Mouse (Mus musculus) MEL (cell line): ENCODE measurements around the gene D10Wsu102e.

ENCODE experiments used
- CTCF ChIP-seq, 3 experiments: IDR thresholded peaks in 2 of 3; conservative IDR thresholded peaks in 1 of 3; 2 replicates each; pipeline ENCODE4 v1.5.1; 2011 to 2012; ENCODE audit warnings: low read length in 3 of 3, low read depth in 2 of 3, mild to moderate bottlenecking in 2 of 3, improper control_type of control experiment in 1 of 3, inconsistent platforms in 1 of 3, mixed read lengths in 1 of 3, moderate library complexity in 1 of 3; ENCODE audit not compliant: control insufficient read depth in 1 of 3, insufficient read depth in 1 of 3, poor library complexity in 1 of 3, severe bottlenecking in 1 of 3
- GATA1 ChIP-seq: IDR thresholded peaks from 2 replicates; pipeline ENCODE4 v1.6.1; 2011; ENCODE audit warnings: low read depth, low read length, improper control_type of control experiment
- POLR2AphosphoS5 ChIP-seq: IDR thresholded peaks from 2 replicates; pipeline ENCODE4 v1.6.1; 2012; ENCODE audit warnings: low read depth, borderline replicate concordance, mild to moderate bottlenecking, inconsistent platforms, low read length, moderate library complexity, mixed read lengths

DNA sequence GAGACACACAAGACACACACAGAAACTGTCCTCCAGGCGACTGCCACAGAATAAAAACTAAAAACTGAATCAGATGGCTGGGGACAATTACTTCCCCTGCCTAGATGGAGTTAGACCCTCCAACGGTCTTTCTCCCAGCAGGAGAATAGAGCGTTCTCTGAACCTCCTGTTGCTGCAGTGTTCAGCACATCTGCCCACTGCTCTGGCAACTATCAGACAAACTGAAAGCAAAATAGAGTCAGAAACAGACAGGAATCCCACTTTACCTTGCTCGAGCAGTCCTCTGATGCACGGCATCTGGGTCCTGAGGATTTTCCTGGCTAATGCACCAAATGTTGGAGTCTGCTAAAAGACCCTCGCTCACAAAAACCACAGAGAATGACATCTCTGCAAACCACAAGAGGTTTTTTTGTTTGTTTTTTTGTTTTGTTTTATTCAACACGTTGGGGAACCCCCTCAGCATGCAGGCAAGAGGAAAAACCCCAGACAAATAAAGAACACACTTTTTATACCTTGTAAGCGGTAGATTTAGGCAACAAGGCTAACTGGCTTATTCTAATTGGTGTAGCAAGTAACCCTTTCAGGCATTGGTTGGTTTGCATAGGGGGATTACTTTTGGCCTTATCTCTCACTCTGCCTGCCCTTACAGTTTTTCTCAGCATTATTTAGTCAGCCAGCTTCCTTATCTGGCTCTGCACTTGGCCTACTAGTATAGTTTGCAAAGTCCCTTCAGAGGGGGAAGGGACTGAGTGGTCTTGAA lies 24.6 kb downstream of the D10Wsu102e start:
- TF ChIP-seq GATA1 (peak; percentile 96), CTCF (IDR thresholded peaks at IDR 0.05 in 2 of 3, conservative IDR thresholded peaks at IDR 0.05 in 1 of 3; ENCODE audit: control insufficient read depth in 1 of 3, insufficient read depth in 1 of 3, low read depth in 2 of 3, low read length in 3 of 3, poor library complexity in 1 of 3, severe bottlenecking in 1 of 3) (no peak), POLR2AphosphoS5 (no peak)
